Mouse (Mus musculus): Measurements from ENCODE around the gene Srcap. TPM values are rescaled to one million over a fixed set of nuclear protein-coding genes. Genes with fewer than 3 reads are reported as not detected.

The Srcap gene
- polyA plus RNA-seq, 1 experiment from 2014 or later = 48.3 TPM

DNA sequence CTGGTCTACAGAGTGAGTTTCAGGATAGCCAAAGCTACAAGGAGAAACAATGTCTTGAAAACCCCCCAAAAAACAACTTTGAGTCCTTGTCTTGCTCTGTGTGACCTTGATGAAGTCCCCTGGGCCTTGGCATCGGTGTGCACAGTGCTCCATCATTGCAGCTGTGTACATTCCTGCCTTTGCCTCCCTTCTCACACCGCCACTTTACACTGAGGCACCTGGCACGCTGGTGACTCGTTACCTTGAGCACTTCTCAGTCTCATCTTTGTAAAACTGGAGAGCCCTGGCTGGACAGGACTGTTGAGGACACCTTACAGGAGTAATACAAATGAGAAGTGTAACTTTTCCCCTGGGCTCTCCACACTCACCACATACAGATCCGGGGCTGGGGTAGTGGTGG is 75.4 kb downstream of the Srcap start:
- Histone ChIP-seq H3K4me1 (peaks cover 25% of the 10 kb centered on the region), H3K4me2 (peak overlapping the region; percentile 96), H3K27ac (replicated peaks) (no peak overlapping the region), H3K27me3 (replicated peaks) (no peaks in the 10 kb centered on the region), H3K9ac (replicated peaks) (no peak overlapping the region), H3K4me3 (replicated peaks) (peak overlapping the region; percentile 81; the same call in 1 of the 2 replicates), H3K36me3 (peaks cover 52% of the 10 kb centered on the region), H3K9me3 (replicated peaks) (no peaks in the 10 kb centered on the region)
- WGBS = 76% methylated on average over 5 of the region's 5 CpGs
- no peak for ATAC-seq (ENCODE audit: low FRiP score)

GRCm38 (mm10) chr7:127588011-127588871 is 76.5 kb downstream of the Srcap start, which contains the start of the genes Ccdc189 and Rnf40:
TSS of gene Ccdc189 (minus strand) at chr7:127588595.
TSS of gene Rnf40 (plus strand) at chr7:127588767.
- ATAC-seq (ENCODE audit: low FRiP score) = peak; percentile 97
- no peaks in the 10 kb centered on the region for H3K27me3 ChIP-seq (replicated peaks)
- peak within 1 kb of the TSS; percentile 81 for H3K4me3 ChIP-seq (replicated peaks)
- H3K36me3 ChIP-seq = peaks cover 52% of the 10 kb centered on the region
- H3K9me3 ChIP-seq (replicated peaks) = no peaks in the 10 kb centered on the region
- under 1% methylated on average over 50 of the region's 50 CpGs for WGBS
- H3K9ac ChIP-seq (replicated peaks) = peak within 1 kb of the TSS; percentile 77
- H3K4me1 ChIP-seq = peaks cover 25% of the 10 kb centered on the region
- H3K27ac ChIP-seq (replicated peaks) = peak within 1 kb of the TSS; percentile 80
- peak within 1 kb of the TSS; percentile 96 for H3K4me2 ChIP-seq

DNA sequence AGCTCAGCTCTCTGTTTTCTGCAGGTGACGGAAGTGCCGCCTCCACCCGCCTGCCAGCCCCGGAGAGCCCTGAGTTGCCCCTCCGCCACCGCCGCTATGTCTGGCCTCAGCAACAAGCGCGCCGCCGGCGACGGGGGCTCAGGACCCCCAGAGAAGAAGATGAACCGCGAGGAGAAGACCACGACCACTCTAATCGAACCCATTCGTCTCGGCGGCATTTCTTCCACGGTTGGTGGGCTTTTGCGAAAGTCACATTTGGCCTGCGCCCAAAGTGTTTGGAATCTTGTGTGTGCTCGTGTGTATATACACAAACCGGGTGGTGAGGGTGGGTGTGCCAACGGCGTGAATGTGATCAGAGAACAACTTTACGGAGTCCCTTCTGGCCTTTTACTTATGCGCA is 77.1 kb downstream of the Srcap start:
- peaks cover 25% of the 10 kb centered on the region for H3K4me1 ChIP-seq
- H3K9me3 ChIP-seq (replicated peaks) = no peaks in the 10 kb centered on the region
- peak overlapping the region; percentile 80 for H3K27ac ChIP-seq (replicated peaks)
- H3K27me3 ChIP-seq (replicated peaks) = no peaks in the 10 kb centered on the region
- H3K9ac ChIP-seq (replicated peaks) = peak overlapping the region; percentile 77
- H3K36me3 ChIP-seq = peaks cover 52% of the 10 kb centered on the region
- ATAC-seq (ENCODE audit: low FRiP score) = no peak
- WGBS = 6% methylated on average over 29 of the region's 29 CpGs
- H3K4me2 ChIP-seq = peak overlapping the region; percentile 96
- H3K4me3 ChIP-seq (replicated peaks) = peak overlapping the region; percentile 81

DNA sequence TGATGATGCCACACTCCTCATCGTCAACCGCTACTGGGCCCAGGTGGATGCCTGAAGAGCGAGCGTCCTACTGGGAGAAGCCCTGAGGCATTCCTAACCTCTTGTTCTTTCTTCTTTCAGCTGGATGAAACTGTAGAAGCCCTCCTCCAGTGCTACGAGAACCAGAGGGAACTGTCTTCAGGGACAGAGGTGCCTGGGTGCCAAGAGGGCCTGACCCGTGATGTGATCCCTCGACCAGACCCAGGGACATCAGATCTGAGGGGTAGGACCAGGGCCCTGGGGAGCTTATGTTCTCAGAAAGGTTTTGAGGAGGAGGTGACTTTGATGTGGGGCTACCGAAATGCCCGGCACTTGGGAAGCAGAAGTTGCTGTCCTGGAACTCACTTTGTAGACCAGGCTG is 77.9 kb downstream of the Srcap start:
- Histone ChIP-seq H3K27me3 (replicated peaks) (no peaks in the 10 kb centered on the region), H3K4me3 (replicated peaks) (peak overlapping the region; percentile 81), H3K9me3 (replicated peaks) (no peaks in the 10 kb centered on the region), H3K9ac (replicated peaks) (0 out of 2 replicates have a peak overlapping the region, but pooled peaks have one; percentile 77), H3K36me3 (peaks cover 55% of the 10 kb centered on the region), H3K4me1 (peaks cover 25% of the 10 kb centered on the region), H3K27ac (replicated peaks) (no peak overlapping the region), H3K4me2 (peak overlapping the region; percentile 96)
- ATAC-seq (ENCODE audit: low FRiP score) = no peak
- 94% methylated on average over 9 of the region's 9 CpGs for WGBS

DNA sequence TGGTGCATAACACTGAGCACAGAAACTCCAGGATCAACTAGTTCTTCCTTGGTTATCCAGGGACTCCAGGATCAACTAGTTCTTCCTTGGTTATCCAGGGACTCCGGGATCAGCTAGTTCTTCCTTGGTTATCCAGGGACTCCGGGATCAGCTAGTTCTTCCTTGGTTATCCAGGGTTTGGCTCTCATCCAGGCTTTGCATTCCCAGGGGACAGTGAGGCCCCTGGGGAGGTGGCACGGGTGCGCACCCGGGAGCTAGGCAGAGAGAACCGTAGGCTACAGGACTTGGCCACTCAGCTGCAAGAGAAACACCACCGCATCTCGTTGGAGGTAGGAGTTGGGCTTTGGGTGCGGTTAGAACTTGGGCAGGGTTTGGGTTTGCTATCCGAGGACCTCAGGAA is 79.3 kb downstream of the Srcap start:
- Histone ChIP-seq H3K9me3 (replicated peaks) (no peaks in the 10 kb centered on the region), H3K4me3 (replicated peaks) (no peak overlapping the region), H3K36me3 (peaks cover 63% of the 10 kb centered on the region), H3K4me2 (no peak overlapping the region), H3K4me1 (peaks cover 25% of the 10 kb centered on the region), H3K9ac (replicated peaks) (no peak overlapping the region), H3K27ac (replicated peaks) (no peak overlapping the region), H3K27me3 (replicated peaks) (no peaks in the 10 kb centered on the region)
- WGBS = 93% methylated on average over 10 of the region's 10 CpGs
- no peak for ATAC-seq (ENCODE audit: low FRiP score)

DNA sequence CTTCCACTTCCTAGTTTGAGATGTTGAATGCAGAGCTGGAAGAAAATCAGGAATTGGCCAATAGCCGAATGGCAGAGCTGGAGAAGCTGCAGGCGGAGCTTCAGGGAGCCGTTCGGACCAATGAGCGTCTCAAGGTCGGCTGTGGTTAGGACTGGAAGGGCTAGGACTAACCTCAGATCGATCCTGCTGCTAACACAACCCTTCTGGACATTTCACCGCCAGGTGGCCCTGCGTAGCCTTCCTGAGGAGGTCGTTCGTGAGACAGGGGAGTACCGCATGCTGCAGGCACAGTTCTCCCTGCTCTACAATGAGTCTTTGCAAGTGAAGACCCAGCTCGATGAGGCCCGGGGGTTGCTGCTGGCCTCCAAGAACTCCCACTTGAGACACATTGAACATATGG is 80.8 kb downstream of the Srcap start:
- H3K9ac ChIP-seq (replicated peaks) = no peak overlapping the region
- 89% methylated on average over 14 of the region's 14 CpGs for WGBS
- H3K36me3 ChIP-seq = peaks cover 78% of the 10 kb centered on the region
- H3K9me3 ChIP-seq (replicated peaks) = no peaks in the 10 kb centered on the region
- H3K27ac ChIP-seq (replicated peaks) = no peak overlapping the region
- no peak overlapping the region for H3K4me3 ChIP-seq (replicated peaks)
- no peak for ATAC-seq (ENCODE audit: low FRiP score)
- H3K27me3 ChIP-seq (replicated peaks) = no peaks in the 10 kb centered on the region
- peaks cover 18% of the 10 kb centered on the region for H3K4me1 ChIP-seq
- no peak overlapping the region for H3K4me2 ChIP-seq

DNA sequence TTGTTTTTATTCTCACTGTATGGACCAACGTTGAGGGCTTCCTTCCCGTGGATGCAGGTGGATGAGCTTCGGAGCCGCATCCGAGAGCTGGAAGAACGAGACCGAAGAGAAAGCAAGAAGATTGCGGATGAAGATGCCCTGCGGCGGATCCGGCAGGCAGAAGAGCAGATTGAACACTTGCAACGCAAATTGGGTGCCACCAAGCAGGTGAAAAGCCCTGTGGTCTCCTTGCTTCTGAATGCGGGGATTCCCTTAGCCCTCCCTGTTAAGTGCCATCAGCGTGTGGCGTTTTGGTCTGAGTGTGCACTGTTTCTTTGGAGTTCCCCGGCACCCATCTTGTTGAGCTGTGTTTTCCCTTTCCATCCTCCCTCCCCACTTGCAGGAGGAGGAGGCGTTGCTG is 85.0 kb downstream of the Srcap start:
- Histone ChIP-seq H3K4me3 (replicated peaks) (no peak overlapping the region), H3K36me3 (peaks cover 98% of the 10 kb centered on the region), H3K4me1 (no peaks in the 10 kb centered on the region), H3K4me2 (no peak overlapping the region), H3K27me3 (replicated peaks) (no peaks in the 10 kb centered on the region), H3K27ac (replicated peaks) (no peak overlapping the region), H3K9me3 (replicated peaks) (no peaks in the 10 kb centered on the region), H3K9ac (replicated peaks) (no peak overlapping the region)
- ATAC-seq (ENCODE audit: low FRiP score) = no peak
- 97% methylated on average over 17 of the region's 17 CpGs for WGBS

DNA sequence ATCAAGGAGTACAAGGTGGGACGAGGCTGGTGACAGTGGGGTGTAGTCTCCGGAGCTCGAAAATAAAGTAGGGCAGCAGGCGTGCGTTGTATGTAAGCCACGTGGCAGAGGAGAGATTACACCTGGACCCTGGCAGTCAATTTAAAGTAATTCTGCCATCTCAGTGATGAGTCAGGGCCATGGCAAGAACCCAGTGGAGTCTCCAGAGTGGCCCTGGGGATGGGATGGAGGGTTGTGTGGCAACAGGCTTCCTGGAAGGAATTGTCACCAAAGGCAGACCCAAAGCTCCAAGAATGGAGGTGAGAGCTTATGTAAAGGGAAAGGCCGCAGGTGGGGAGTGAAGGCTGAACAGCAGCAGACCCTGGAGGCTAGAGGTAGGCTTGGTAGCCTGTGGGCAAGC is 88.8 kb downstream of the Srcap start:
- WGBS = 96% methylated on average over 7 of the region's 7 CpGs
- ATAC-seq (ENCODE audit: low FRiP score) = no peak
- H3K4me3 ChIP-seq (replicated peaks) = no peak overlapping the region
- H3K4me1 ChIP-seq = no peaks in the 10 kb centered on the region
- no peak overlapping the region for H3K4me2 ChIP-seq
- no peaks in the 10 kb centered on the region for H3K9me3 ChIP-seq (replicated peaks)
- no peak overlapping the region for H3K27ac ChIP-seq (replicated peaks)
- H3K9ac ChIP-seq (replicated peaks) = no peak overlapping the region
- peaks cover 85% of the 10 kb centered on the region for H3K36me3 ChIP-seq
- no peaks in the 10 kb centered on the region for H3K27me3 ChIP-seq (replicated peaks)

GRCm38 (mm10) chr7:127601735-127602134 is 90.0 kb downstream of the Srcap start:
- no peak for ATAC-seq (ENCODE audit: low FRiP score)
- H3K4me2 ChIP-seq = no peak overlapping the region
- no peak overlapping the region for H3K9ac ChIP-seq (replicated peaks)
- no peaks in the 10 kb centered on the region for H3K27me3 ChIP-seq (replicated peaks)
- H3K4me3 ChIP-seq (replicated peaks) = no peak overlapping the region
- 83% methylated on average over 4 of the region's 4 CpGs for WGBS
- H3K9me3 ChIP-seq (replicated peaks) = no peaks in the 10 kb centered on the region
- H3K4me1 ChIP-seq = no peaks in the 10 kb centered on the region
- H3K36me3 ChIP-seq = peaks cover 82% of the 10 kb centered on the region
- no peak overlapping the region for H3K27ac ChIP-seq (replicated peaks)

DNA sequence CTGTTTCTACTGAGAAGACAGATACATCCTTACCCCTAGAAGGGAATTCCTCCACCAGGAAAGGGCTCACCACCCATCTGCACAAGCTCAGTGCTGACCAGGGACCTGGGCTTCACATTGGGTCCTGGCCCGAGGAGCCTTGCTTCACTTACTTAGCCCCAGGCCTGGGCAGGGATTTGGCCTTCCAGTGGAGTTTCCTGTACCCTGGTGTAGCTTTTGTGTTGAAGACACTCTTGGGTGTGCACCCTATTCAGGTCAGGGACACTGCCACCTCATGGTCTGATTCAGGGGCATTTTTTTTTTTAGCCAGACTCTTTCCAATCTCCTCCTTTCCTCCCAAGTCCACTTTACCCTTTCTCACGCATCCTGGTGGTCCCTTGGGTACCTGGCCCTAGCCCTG is 91.1 kb downstream of the Srcap start:
- H3K4me2 ChIP-seq = no peak overlapping the region
- no peak overlapping the region for H3K9ac ChIP-seq (replicated peaks)
- ATAC-seq (ENCODE audit: low FRiP score) = no peak
- H3K4me3 ChIP-seq (replicated peaks) = no peak overlapping the region
- H3K27ac ChIP-seq (replicated peaks) = no peak overlapping the region
- no peaks in the 10 kb centered on the region for H3K27me3 ChIP-seq (replicated peaks)
- H3K36me3 ChIP-seq = peaks cover 82% of the 10 kb centered on the region
- WGBS = 89% methylated on average over 2 of the region's 2 CpGs
- H3K9me3 ChIP-seq (replicated peaks) = no peaks in the 10 kb centered on the region
- no peaks in the 10 kb centered on the region for H3K4me1 ChIP-seq

GRCm38 (mm10) chr7:127604256-127604655 is 92.5 kb downstream of the Srcap start:
- H3K9ac ChIP-seq (replicated peaks) = no peak overlapping the region
- H3K4me1 ChIP-seq = no peaks in the 10 kb centered on the region
- no peaks in the 10 kb centered on the region for H3K9me3 ChIP-seq (replicated peaks)
- no peaks in the 10 kb centered on the region for H3K27me3 ChIP-seq (replicated peaks)
- H3K27ac ChIP-seq (replicated peaks) = no peak overlapping the region
- WGBS = 93% methylated on average over 10 of the region's 10 CpGs
- no peak overlapping the region for H3K4me3 ChIP-seq (replicated peaks)
- peaks cover 82% of the 10 kb centered on the region for H3K36me3 ChIP-seq
- H3K4me2 ChIP-seq = no peak overlapping the region
- ATAC-seq (ENCODE audit: low FRiP score) = no peak

DNA sequence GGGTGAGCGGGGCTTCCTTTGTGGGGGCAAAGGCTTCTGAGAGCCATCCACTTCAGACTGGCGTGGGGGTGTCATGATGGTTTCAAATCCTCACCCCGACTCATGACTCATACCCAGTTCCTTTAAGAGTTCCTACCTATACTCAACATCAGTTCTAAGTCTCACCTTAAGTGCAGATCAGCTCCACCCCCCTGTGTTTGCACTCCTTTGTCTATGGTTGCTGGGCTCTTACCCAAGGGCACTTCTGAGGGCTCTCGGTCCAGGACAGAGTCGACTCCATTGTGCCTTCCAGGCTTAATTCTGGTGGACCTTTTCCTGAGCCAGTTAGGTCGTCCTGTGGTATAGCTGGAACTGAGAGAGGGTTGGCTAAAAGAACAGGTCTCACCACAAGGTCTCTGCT is 95.4 kb downstream of the Srcap start:
- 85% methylated on average over 6 of the region's 6 CpGs for WGBS
- no peaks in the 10 kb centered on the region for H3K4me1 ChIP-seq
- no peak overlapping the region for H3K27ac ChIP-seq (replicated peaks)
- H3K4me3 ChIP-seq (replicated peaks) = no peak overlapping the region
- no peaks in the 10 kb centered on the region for H3K27me3 ChIP-seq (replicated peaks)
- no peak overlapping the region for H3K9ac ChIP-seq (replicated peaks)
- no peak for ATAC-seq (ENCODE audit: low FRiP score)
- H3K36me3 ChIP-seq = peaks cover 83% of the 10 kb centered on the region
- H3K9me3 ChIP-seq (replicated peaks) = no peaks in the 10 kb centered on the region
- no peak overlapping the region for H3K4me2 ChIP-seq

Data from neural tube, embryonic 15.5 days (tissue).